Mouse (Mus musculus) mouse embryonic stem cell (cell line): ENCODE data around the gene Rgs9.

ENCODE experiments used
- in situ Hi-C, 2 experiments: fragments of 300-500 bp; cut with MboI; formaldehyde crosslinking; loops; 1 replicate in 1 of 2; 3 replicates in 1 of 2; pipeline ENCODE4 v1.14.3; 2019 to 2020; ENCODE audit warnings: low sequenced_read_pairs in 2 of 2, low pct_unique_long_range_greater_than_20kb in 1 of 2, mixed read lengths in 1 of 2; ENCODE audit not compliant: unreplicated experiment in 1 of 2

The Rgs9 gene

DNA sequence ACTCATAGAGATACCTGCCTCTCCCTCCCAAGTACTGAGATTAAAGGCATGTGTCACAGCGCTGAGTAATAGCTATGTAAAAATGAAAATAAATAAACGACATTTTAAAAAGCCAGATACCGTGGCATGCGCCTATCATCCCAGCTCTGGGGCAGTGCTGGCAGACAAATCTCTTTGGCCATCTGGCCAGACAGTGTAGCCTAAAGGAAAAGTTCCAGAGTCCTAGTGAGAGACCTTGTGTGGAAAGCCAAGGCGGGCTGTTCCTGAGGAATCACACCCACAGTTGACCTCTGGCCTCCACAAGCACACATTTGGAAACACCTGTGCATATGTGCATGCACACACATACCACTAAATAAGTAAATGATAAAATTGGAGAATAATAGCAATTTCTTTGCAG is 22.0 kb upstream of the Rgs9 start:
- in situ Hi-C loops, result no loop called here

DNA sequence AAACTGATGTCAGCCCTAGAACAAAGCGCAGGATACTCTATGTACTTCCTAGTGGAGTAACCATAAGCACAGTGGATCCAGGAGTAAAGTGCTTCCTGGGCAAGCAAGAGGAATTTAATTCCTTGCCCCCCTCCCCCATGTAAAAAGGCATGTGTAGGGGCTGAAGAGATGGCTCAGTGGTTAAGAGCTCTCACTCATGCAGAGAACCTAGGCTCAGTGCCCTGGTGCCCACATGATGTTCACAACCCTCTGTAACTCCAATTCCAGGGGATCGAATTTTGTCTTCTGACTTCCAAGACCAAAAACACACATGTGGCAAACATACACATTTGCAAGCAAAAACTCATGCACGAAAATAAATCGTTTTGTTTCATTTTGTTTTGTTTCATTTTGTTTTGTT is 21.5 kb upstream of the Rgs9 start:
- in situ Hi-C loops, result no loop called here

DNA sequence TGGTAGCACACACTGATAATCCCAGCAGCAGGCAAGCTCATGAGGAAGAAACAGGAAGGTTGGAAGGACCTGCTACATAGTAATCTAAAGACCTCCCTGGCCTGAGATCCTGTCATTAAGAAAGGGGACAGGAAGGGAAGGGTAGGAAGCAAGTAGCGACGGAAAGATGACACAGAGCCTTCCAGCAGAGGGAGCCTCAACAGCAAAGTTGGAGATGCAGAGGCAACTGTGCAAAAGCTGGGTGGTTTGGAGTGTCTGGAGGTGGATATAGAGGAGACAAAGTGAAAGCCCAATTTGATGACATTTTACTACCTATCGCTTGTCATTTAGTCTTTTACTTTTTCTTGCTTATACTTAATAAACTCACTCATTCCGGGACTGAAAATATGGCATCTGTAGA is 19.0 kb upstream of the Rgs9 start:
- in situ Hi-C loops, result no loop called here

DNA sequence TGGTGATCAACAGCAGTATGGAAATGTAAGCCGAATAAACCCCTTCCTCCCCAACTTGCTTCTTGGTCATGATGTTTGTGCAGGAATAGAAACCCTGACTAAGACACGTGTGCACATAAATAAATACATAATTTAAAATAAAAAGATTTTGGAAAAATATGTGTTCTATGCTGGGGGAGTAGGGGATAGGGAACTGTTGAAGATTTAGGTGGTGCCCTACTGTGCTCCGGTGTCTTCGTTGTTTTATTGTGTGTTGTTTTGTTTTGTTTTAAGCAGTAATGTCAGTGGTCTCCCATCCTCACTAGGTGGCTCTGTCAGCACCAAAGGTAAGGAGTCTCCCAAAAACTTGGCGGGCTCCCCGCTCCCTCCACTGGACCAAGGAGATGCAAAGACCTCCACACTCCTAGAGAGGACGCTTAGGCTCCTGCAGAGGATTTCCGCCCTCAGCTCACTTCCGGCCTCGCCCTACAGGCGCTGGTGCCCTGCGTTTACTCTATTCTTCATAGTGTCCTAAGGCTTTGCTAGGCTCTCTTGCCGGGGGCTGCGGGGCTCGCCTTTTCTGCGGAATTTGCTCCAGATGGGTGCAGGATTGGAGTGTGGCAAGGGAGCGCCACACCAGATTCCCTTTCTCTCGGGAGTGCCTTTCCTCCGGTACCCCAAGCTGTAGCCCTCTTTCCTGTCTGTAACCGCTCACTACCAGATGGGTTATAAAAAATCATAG is 14.1 kb upstream of the Rgs9 start:
- in situ Hi-C loops, result no loop called here

DNA sequence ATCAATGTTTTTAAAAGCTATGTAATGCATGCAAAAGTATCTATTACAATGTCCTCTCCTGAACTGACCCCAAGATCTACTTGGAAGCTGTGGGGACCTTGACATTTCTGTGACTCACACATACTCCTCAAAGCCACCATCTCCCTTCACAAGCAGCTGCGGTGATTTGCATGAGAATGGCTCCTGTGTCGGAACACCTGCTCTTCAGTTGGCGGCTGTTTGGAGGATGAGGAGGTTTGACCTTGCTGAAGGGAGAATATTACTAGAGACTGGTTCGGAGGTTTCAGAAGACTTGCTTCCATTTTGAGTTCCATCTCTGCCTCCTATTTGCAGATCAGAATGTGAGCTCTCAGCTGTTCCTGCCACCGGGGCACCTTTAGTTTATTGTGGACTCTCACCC is 7.8 kb upstream of the Rgs9 start:
- in situ Hi-C loops, result no loop called here

DNA sequence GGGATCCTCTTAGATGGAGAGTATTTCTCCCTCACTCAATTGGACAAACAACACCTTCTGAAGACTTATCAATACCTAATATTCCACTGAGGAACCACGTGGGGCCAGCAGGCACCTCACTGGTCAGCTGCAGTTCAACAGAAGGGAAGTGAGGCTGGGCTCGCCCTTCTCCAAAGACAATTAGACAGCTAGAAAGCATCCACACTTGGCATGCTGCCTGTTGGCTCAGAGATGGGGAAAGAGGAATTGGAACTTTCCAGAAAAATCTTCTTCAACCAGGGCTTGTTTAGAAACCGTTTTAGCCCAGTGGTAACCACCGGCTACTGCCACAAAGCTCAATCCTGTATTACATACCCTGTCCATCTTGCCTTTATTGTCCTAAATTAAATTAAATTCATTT is 4.4 kb upstream of the Rgs9 start:
- in situ Hi-C loops, result no loop called here

DNA sequence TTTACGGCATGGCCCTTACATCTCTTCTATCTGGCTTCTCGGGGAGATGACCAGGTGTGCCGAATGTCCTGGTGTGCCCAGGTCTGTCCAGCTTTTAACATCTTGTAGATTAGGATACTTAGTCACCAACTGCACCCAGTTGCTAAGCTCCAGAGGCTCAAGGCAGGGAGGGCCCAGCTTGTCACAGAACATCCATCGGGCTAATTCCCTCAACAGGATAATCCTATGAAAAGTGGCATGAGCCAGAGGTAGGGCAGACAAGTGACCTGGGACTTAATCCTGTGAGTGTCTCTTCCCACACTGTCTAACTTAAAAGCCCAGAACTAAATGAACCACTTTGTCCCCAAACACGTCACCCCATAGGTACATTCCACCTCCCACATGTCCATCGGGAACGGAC is 898 bp downstream of the Rgs9 start:
- in situ Hi-C loops, result loop anchor here in 1 of 2 experiments (25.0 kb wide), 1 partner anchor 290 kb away; no protein-coding TSS in a partner anchor

DNA sequence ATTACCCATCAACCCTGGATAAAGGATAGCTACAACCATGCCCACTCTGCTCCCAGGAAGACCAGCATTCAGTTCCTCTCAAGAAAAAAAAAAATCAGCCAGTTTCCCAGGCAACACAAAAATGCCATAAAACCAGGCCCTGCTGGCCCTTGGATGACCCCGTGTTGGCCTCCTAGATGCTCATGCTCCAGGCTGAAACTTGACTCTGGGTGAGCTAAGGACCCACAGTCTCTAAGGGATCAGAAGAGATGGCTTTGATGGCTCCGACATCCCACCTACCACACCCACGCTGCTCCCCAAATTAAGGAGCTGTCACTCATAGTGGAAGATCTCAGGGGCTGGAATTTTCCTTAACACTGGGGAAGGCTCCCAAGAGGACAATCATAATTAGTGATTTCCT is 5.9 kb downstream of the Rgs9 start:
- in situ Hi-C loops, result loop anchor here in 1 of 2 experiments (25.0 kb wide), 1 partner anchor 295 kb away; no protein-coding TSS in a partner anchor

DNA sequence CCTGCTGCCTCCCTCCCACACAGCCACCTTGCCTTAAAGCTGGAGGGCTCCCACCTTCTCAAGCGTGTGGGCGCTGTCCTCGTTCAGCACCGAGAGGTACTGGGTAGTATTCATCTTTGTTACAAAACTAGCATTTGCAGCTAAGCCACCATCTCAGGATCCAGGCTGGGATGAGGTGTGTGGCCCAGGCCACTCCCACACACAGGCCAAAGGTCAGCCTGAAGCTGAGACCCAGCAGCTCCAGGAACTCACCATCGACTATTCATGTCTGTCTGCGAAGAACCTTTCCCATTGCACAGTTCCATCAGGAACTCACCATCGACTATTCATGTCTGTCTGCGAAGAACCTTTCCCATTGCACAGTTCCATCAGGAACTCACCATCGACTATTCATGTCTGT is 8.6 kb downstream of the Rgs9 start:
- in situ Hi-C loops, result loop anchor here in 1 of 2 experiments (25.0 kb wide), 1 partner anchor 298 kb away; no protein-coding TSS in a partner anchor

DNA sequence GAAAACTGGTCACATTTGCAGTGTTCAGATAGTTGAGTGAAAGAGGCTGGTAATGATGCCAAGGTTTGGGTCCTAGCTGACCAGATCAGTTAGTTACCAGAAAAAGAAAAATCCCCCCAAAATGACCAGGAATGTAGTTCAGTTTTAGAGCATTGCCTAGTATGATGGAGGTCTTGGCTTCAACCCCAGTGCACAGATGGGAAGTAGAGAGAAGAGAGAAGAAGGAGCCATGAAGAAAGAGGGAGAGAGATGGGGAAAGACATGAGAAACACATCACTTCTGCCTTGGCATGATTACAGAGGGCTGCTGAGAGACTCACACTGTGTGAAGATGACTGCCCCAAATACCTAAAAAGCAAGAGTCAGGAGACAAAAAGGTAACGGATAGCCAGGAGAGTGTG is 13.1 kb downstream of the Rgs9 start:
- in situ Hi-C loops, result loop anchor here in 1 of 2 experiments (25.0 kb wide), 1 partner anchor 302 kb away; no protein-coding TSS in a partner anchor

DNA sequence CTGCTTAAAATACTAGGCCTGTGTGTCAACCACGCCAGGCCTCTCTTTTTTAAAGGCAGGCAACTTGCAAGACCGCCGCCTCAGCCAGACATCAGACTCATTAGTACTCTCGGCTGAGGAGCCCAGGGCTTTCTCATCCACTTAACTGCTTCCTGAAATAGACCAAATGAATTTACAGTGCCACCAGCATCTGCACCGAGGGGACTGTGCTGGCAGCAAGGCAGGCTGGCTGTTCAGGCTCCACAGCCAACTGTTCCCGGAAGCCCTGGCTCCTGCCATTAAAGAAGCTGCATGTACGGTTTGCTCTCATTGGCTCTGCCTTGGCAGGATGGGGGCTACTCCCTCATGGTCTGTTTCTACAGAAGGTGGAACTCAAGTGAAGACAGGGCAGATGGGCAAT is 19.7 kb downstream of the Rgs9 start:
- in situ Hi-C loops, result loop anchor here in 1 of 2 experiments (25.0 kb wide), 1 partner anchor 309 kb away; no protein-coding TSS in a partner anchor

DNA sequence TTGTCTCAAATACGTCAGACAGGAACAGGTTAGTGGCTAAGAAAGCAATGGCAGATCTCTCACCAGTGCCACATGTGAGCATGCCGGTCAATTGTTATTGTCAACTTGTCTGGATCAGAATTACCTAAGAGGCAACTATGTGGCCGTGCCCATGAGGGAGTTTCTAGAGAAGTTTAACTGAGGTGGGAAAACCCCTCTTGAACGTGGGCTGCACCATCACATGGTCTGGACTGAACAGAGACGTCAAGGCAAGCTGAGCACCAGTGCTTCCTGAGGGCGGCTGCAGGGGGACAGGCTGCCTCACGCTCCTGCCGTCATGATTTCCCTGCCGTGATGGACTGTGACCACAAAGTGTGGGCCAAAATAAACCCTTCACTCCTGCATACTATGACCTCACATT is 26.5 kb downstream of the Rgs9 start:
- in situ Hi-C loops, result no loop called here

DNA sequence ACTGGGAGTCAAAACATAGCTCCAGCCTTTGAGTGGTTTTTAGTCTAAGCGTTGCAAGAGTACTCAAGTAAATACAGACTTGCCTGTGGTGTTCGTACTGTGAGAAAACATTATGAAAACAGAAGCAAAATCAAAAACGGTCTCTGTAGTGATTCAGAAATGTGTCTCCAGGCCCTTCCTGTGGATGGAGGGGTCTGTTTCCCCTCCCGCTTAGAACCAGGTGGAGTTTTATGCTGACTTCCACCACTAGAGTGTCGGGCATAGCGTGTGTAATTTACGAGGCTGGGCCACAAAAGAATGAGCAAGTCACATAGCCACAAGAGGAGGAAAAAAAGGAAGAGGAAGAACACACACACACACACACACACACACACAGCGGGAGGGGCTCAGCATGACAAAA is 27.6 kb downstream of the Rgs9 start:
- in situ Hi-C loops, result no loop called here

DNA sequence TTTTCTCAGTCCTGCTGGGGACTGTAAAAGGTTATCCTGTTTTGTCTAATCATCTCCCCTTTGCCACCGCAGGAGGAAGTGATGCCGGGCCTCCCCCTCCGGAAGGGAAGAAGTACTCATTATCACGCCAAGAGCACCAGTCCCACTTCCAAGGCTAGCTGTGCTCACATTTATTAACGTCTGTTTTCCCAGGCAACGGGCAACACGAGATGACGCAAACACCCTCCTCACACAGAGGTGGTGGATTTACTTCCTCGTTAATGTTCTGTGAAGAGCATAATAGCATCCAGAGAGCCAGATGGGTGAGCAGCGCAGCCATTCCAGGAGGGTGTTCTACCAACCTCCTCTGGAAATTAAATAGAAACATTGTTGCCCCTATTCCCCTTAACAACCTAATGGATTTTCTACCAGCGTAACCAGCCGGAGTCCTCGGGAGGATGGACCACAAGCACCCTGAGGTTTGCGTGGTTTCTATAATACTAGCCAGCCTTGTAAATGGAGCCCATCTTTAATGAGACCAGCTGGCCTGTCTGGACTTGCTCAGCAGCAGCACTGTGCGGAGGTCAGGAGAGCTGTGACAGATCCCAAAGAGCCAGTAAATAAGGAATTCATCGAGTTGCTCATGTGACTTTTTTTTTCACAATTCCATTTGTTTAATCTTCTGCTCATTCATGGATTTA is 28.1 kb downstream of the Rgs9 start:
- in situ Hi-C loops, result no loop called here

DNA sequence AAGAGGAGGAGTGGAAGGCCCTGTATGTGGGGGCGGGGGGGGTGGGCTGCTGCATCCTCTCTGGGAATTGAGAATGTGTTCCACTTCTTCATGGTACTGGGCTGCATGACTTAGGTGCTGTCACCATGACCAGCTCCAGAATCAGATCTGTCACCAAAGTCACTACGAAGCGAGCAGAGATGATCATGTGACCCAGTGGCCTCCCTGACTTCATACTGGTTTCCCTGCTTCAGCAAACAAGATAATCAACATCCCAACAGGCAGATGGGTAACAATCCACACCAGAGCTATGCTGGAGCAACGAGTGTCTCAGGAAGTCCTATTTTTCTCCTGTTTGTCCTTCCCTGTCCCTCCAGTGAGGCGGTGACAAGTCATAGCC is 28.7 kb downstream of the Rgs9 start:
- in situ Hi-C loops, result no loop called here

DNA sequence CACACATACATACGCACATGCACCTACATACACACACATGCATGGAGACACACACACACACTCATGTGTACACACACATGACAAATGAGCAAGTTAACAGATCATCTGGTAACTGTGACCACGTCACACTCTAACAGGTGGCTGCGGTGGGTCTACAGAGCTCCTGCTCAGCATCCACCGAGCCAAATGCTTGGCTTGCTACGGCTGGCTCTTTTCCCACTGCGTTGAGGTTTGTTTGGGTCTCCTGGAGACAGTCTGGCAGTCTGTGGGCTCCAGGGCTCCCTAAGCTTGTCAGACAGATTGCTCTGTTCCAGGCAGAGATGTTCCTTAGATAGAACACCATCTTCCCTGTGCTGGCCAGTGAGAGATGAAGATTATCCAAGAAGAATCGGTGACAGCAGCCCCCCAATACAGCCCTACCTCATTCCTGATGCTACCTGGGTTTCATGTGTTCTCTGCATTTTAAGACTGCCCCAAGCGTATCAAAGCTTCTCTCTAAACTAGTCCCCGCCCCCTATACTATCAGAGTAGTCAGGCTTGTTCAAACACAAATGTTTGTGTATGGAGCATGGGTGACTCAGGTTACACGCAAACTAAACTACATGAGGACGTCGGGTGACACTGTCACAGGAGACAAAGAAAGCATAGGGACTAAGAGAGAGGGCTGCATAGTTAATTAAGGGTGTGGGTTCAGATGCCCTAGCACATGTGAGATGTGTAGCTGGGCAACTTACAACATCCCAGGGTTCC is 31.6 kb downstream of the Rgs9 start:
- in situ Hi-C loops, result no loop called here

DNA sequence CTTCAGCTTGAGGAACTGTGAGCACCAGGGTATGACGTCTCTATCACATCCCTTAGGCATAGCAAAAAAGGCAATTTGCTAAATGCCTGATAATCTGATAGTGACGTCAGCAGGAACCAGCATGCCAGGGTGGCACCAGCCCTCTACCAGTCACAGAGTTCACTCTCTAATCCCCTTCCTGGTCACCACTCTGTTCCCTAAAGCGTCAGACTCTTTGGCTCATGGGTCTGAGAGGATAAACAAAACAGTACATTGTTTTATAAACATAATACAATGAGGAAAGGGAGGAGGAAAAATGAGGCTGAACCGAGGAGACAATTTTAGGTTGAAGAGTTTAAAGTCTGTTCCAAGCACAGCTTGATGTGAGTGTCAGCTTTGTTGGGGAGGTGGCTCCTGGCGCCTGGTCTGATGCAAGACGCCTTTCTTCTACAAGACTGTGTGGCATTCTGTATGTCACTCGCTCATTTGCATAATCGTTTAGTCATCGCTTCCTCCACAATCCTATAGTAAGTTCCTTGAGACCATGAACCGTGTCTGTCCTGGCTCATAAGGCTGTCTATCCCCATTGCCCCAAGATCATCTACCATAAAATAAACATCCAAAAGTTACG is 33.7 kb downstream of the Rgs9 start:
- in situ Hi-C loops, result no loop called here

DNA sequence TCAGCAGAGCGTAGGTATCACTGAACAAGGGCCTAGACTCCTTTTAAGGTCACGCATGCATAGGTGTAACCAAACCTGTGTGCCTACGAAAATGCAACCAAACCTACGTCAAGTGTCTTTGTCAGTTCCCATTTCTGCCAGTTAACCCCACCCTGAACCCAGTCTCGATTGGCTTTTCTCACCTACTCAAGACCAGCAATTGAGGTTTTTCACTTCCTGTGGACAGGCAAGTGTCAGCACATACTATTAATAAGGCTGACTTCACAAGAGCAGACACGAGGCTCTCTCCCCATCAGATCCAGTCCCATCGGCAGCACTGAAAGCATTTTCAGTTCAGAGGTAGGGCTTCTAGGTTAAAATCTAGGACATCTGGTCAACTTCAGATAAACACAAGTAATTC is 37.4 kb downstream of the Rgs9 start:
- in situ Hi-C loops, result no loop called here
